Mouse (Mus musculus): ENCODE measurements around the gene Zmynd10. TPM values are rescaled to one million over a fixed set of nuclear protein-coding genes. Genes with fewer than 3 reads are reported as not detected.
"Not testable (repeated sequence)": the region's sequence is repeated elsewhere in the genome, so short reads cannot be mapped to it uniquely, and the experiment has no call there.

Zmynd10 gene
- polyA plus RNA-seq, 1 experiment from 2014 or later: 0.93 TPM

GRCm38 (mm10) chr9:107570845-107571244, 23.7 kb downstream of the Zmynd10 start:
- H3K9ac ChIP-seq (replicated peaks; ENCODE audit: low read length): peak overlapping the region; percentile 87
- peaks cover 7% of the 10 kb centered on the region for H3K36me3 ChIP-seq (replicated peaks; ENCODE audit: control insufficient read depth, insufficient read depth, low read depth, low read length)
- no peaks in the 10 kb centered on the region for H3K9me3 ChIP-seq (replicated peaks; ENCODE audit: control insufficient read depth, low read length)
- no peak for ATAC-seq (replicated peaks; ENCODE audit: insufficient number of reproducible peaks, low FRiP score, low TSS enrichment, low read depth)
- H3K4me3 ChIP-seq (ENCODE audit: low read depth, low read length): peak overlapping the region; percentile 86
- peak overlapping the region; percentile 51 for H3K4me2 ChIP-seq (ENCODE audit: low read depth, low read length)
- no peak overlapping the region for H3K27ac ChIP-seq (replicated peaks; ENCODE audit: low read depth, low read length)
- H3K4me1 ChIP-seq (ENCODE audit: control insufficient read depth, insufficient read depth, low read length): 0 out of 2 replicates have a peak, but pooled peaks cover 6% of the 10 kb centered on the region
- no peak for DNase-seq (ENCODE audit: low spot score)
- WGBS: 94% methylated on average over 21 of the region's 21 CpGs
- H3K27me3 ChIP-seq (ENCODE audit: control insufficient read depth, insufficient read depth, low read length): no peaks in the 10 kb centered on the region

- no peak for DNase-seq (ENCODE audit: low spot score)
- H3K4me2 ChIP-seq (ENCODE audit: low read depth, low read length): no peak overlapping the region
- H3K9ac ChIP-seq (replicated peaks; ENCODE audit: low read length): no peak overlapping the region
- no peaks in the 10 kb centered on the region for H3K9me3 ChIP-seq (replicated peaks; ENCODE audit: control insufficient read depth, low read length)
- H3K36me3 ChIP-seq (replicated peaks; ENCODE audit: control insufficient read depth, insufficient read depth, low read depth, low read length): peaks cover 7% of the 10 kb centered on the region
- H3K27ac ChIP-seq (replicated peaks; ENCODE audit: low read depth, low read length): no peak overlapping the region
- H3K27me3 ChIP-seq (ENCODE audit: control insufficient read depth, insufficient read depth, low read length): no peaks in the 10 kb centered on the region
- no peak for ATAC-seq (replicated peaks; ENCODE audit: insufficient number of reproducible peaks, low FRiP score, low TSS enrichment, low read depth)
- 0 out of 2 replicates have a peak, but pooled peaks cover 6% of the 10 kb centered on the region for H3K4me1 ChIP-seq (ENCODE audit: control insufficient read depth, insufficient read depth, low read length)
- no peak overlapping the region; the same call in 1 of the 2 replicates for H3K4me3 ChIP-seq (ENCODE audit: low read depth, low read length)
- 92% methylated on average over 22 of the region's 22 CpGs for WGBS
Measured at GRCm38 (mm10) chr9:107571534-107572326, 24.6 kb downstream of the Zmynd10 start.

GRCm38 (mm10) chr9:107572327-107572662, 25.2 kb downstream of the Zmynd10 start:
- H3K4me3 ChIP-seq (ENCODE audit: low read depth, low read length): no peak overlapping the region; the same call in 1 of the 2 replicates
- H3K36me3 ChIP-seq (replicated peaks; ENCODE audit: control insufficient read depth, insufficient read depth, low read depth, low read length): peaks cover 7% of the 10 kb centered on the region
- no peak overlapping the region for H3K4me2 ChIP-seq (ENCODE audit: low read depth, low read length)
- ATAC-seq (replicated peaks; ENCODE audit: insufficient number of reproducible peaks, low FRiP score, low TSS enrichment, low read depth): no peak
- DNase-seq (ENCODE audit: low spot score): no peak
- no peaks in the 10 kb centered on the region for H3K9me3 ChIP-seq (replicated peaks; ENCODE audit: control insufficient read depth, low read length)
- 0 out of 2 replicates have a peak, but pooled peaks cover 6% of the 10 kb centered on the region for H3K4me1 ChIP-seq (ENCODE audit: control insufficient read depth, insufficient read depth, low read length)
- no peak overlapping the region for H3K27ac ChIP-seq (replicated peaks; ENCODE audit: low read depth, low read length)
- no peaks in the 10 kb centered on the region for H3K27me3 ChIP-seq (ENCODE audit: control insufficient read depth, insufficient read depth, low read length)
- 90% methylated on average over 2 of the region's 2 CpGs for WGBS
- no peak overlapping the region for H3K9ac ChIP-seq (replicated peaks; ENCODE audit: low read length)

- not testable (repeated sequence) for H3K4me3 ChIP-seq (ENCODE audit: low read depth, low read length); H3K27ac ChIP-seq (replicated peaks; ENCODE audit: low read depth, low read length); H3K27me3 ChIP-seq (ENCODE audit: control insufficient read depth, insufficient read depth, low read length); ATAC-seq (replicated peaks; ENCODE audit: insufficient number of reproducible peaks, low FRiP score, low TSS enrichment, low read depth); H3K9me3 ChIP-seq (replicated peaks; ENCODE audit: control insufficient read depth, low read length); H3K9ac ChIP-seq (replicated peaks; ENCODE audit: low read length); DNase-seq (ENCODE audit: low spot score); H3K36me3 ChIP-seq (replicated peaks; ENCODE audit: control insufficient read depth, insufficient read depth, low read depth, low read length); H3K4me2 ChIP-seq (ENCODE audit: low read depth, low read length); H3K4me1 ChIP-seq (ENCODE audit: control insufficient read depth, insufficient read depth, low read length)
- 83% methylated on average over 6 of the region's 6 CpGs for WGBS
Measured at GRCm38 (mm10) chr9:107573774-107574173, 26.7 kb downstream of the Zmynd10 start.

GRCm38 (mm10) chr9:107575579-107576356, 28.7 kb downstream of the Zmynd10 start:
- H3K4me1 ChIP-seq (ENCODE audit: control insufficient read depth, insufficient read depth, low read length): no peaks in the 10 kb centered on the region; the same call in 1 of the 2 replicates
- WGBS: 85% methylated on average over 14 of the region's 14 CpGs
- H3K4me3 ChIP-seq (ENCODE audit: low read depth, low read length): no peak overlapping the region

GRCm38 (mm10) chr9:107576357-107577107, 29.4 kb downstream of the Zmynd10 start, which contains the start of gene Hyal1:
Hyal1 (plus strand) TSS chr9:107576927.
- Histone ChIP-seq H3K36me3 (replicated peaks; ENCODE audit: control insufficient read depth, insufficient read depth, low read depth, low read length) (peaks cover 7% of the 10 kb centered on the region), H3K4me3 (ENCODE audit: low read depth, low read length) (peak within 1 kb of the TSS; percentile 33), H3K4me2 (ENCODE audit: low read depth, low read length) (peak within 1 kb of the TSS; percentile 65), H3K4me1 (ENCODE audit: control insufficient read depth, insufficient read depth, low read length) (no peaks in the 10 kb centered on the region; the same call in 1 of the 2 replicates), H3K9me3 (replicated peaks; ENCODE audit: control insufficient read depth, low read length) (no peaks in the 10 kb centered on the region), H3K27ac (replicated peaks; ENCODE audit: low read depth, low read length) (peak within 1 kb of the TSS; percentile 53), H3K27me3 (ENCODE audit: control insufficient read depth, insufficient read depth, low read length) (no peaks in the 10 kb centered on the region), H3K9ac (replicated peaks; ENCODE audit: low read length) (peak within 1 kb of the TSS; percentile 63)
- DNase-seq (ENCODE audit: low spot score): peak; percentile 86
- 19% methylated on average over 16 of the region's 16 CpGs for WGBS
- ATAC-seq (replicated peaks; ENCODE audit: insufficient number of reproducible peaks, low FRiP score, low TSS enrichment, low read depth): peak; percentile 64

More at GRCm38 (mm10) chr9:107575579-107576356, 28.7 kb downstream of the Zmynd10 start:
- DNase-seq (ENCODE audit: low spot score) (peak; percentile 44), ATAC-seq (replicated peaks; ENCODE audit: insufficient number of reproducible peaks, low FRiP score, low TSS enrichment, low read depth) (no peak)
- H3K4me2 ChIP-seq (ENCODE audit: low read depth, low read length): no peak overlapping the region
- H3K9ac ChIP-seq (replicated peaks; ENCODE audit: low read length): no peak overlapping the region
- no peaks in the 10 kb centered on the region for H3K27me3 ChIP-seq (ENCODE audit: control insufficient read depth, insufficient read depth, low read length)
- H3K36me3 ChIP-seq (replicated peaks; ENCODE audit: control insufficient read depth, insufficient read depth, low read depth, low read length): peaks cover 7% of the 10 kb centered on the region
- no peaks in the 10 kb centered on the region for H3K9me3 ChIP-seq (replicated peaks; ENCODE audit: control insufficient read depth, low read length)
- H3K27ac ChIP-seq (replicated peaks; ENCODE audit: low read depth, low read length): no peak overlapping the region

- Histone ChIP-seq H3K4me1 (ENCODE audit: control insufficient read depth, insufficient read depth, low read length) (no peaks in the 10 kb centered on the region; the same call in 1 of the 2 replicates), H3K27ac (replicated peaks; ENCODE audit: low read depth, low read length) (no peak overlapping the region), H3K9me3 (replicated peaks; ENCODE audit: control insufficient read depth, low read length) (no peaks in the 10 kb centered on the region), H3K4me3 (ENCODE audit: low read depth, low read length) (no peak overlapping the region), H3K27me3 (ENCODE audit: control insufficient read depth, insufficient read depth, low read length) (no peaks in the 10 kb centered on the region), H3K4me2 (ENCODE audit: low read depth, low read length) (no peak overlapping the region), H3K36me3 (replicated peaks; ENCODE audit: control insufficient read depth, insufficient read depth, low read depth, low read length) (peaks cover 3% of the 10 kb centered on the region; the same call in 1 of the 2 replicates), H3K9ac (replicated peaks; ENCODE audit: low read length) (no peak overlapping the region)
- DNase-seq (ENCODE audit: low spot score): no peak
- ATAC-seq (replicated peaks; ENCODE audit: insufficient number of reproducible peaks, low FRiP score, low TSS enrichment, low read depth): no peak
- WGBS: 93% methylated on average over 10 of the region's 10 CpGs
Measured at GRCm38 (mm10) chr9:107577871-107578270, 30.8 kb downstream of the Zmynd10 start.

All from embryonic facial prominence, embryonic 11.5 days (tissue).